Mouse (Mus musculus) kidney, adult 18-20 months (tissue): ENCODE data around the gene Hdac6.
A peak's percentile ranks its signal among the peaks of the same experiment; 100 is the strongest.
"Not testable (repeated sequence)": the region's sequence is repeated elsewhere in the genome, so short reads cannot be mapped to it uniquely, and the experiment has no call there.

Source experiments
- DNase-seq: peaks from one replicate; pipeline ENCODE4 v3.0.0; 2021

Hdac6 gene

GRCm38 (mm10) chrX:7919601-7920383, 27.9 kb downstream of the Hdac6 start, which contains the start of gene Pcsk1n:
Gene Pcsk1n, plus strand, starts transcription at chrX:7919822.
- DNase-seq = no peak

GRCm38 (mm10) chrX:7917960-7918359, 29.7 kb downstream of the Hdac6 start:
- DNase-seq = not testable (repeated sequence)

DNA sequence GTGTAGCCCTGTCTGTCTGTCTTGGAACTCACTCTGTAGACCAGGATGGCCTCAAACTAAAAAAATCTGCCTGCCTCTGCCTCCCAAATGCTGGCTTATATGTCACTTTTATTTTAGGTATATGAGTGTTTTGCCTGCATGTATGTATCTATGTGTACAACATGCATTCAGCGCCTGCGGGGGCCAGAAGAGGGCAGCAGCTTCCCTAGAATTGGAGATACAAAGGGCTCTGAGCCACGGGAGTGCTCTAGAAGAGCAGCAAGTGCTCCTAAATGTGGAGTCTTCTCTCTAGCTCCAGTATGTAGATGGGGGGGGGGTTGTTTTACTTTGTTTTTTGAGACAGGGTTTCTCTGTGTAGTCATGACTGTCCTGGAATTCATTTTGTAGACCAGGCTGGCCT, 32.0 kb downstream of the Hdac6 start:
- DNase-seq = peak; percentile 57

DNA sequence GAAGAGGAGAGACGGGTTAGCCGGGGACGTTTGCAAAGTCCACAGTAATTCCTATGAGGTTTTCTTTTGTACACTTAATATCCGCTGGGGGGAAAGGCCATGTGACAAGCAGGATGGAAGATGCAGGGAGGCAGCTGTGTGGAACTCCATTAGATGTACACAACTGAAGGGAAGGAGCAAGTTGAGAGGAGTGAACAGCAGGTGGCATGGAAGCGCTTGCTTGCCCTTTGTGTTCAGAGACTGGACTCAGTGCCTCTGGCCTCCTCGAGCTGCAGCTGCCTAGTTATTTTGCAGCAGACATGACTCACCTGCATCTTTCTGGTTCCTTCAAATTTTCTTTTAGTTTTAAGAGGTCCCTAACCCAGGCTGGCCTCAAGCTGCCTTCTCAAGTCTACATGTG, 37.2 kb downstream of the Hdac6 start:
- DNase-seq = peak; percentile 6

GRCm38 (mm10) chrX:7909242-7909641, 38.4 kb downstream of the Hdac6 start, which contains the start of gene Gm10490:
Gene Gm10490, plus strand, starts transcription at chrX:7909542.
- DNase-seq = not testable (repeated sequence)

- DNase-seq = no peak
Measured at GRCm38 (mm10) chrX:7907735-7908134, 40.0 kb downstream of the Hdac6 start, which contains the start of gene Gm10491. Gene Gm10491, minus strand, starts transcription at chrX:7907835.

GRCm38 (mm10) chrX:7904441-7904840, 43.2 kb downstream of the Hdac6 start:
- no peak for DNase-seq

- peak; percentile 87 for DNase-seq
Measured at GRCm38 (mm10) chrX:7898880-7899874, 48.5 kb downstream of the Hdac6 start, which contains the start of the genes Pqbp1 and Timm17b. Gene Pqbp1, minus strand, starts transcription at chrX:7899269. Gene Timm17b, plus strand, starts transcription at chrX:7899357.

- no peak for DNase-seq
Measured at GRCm38 (mm10) chrX:7898211-7898610, 49.5 kb downstream of the Hdac6 start.

DNA sequence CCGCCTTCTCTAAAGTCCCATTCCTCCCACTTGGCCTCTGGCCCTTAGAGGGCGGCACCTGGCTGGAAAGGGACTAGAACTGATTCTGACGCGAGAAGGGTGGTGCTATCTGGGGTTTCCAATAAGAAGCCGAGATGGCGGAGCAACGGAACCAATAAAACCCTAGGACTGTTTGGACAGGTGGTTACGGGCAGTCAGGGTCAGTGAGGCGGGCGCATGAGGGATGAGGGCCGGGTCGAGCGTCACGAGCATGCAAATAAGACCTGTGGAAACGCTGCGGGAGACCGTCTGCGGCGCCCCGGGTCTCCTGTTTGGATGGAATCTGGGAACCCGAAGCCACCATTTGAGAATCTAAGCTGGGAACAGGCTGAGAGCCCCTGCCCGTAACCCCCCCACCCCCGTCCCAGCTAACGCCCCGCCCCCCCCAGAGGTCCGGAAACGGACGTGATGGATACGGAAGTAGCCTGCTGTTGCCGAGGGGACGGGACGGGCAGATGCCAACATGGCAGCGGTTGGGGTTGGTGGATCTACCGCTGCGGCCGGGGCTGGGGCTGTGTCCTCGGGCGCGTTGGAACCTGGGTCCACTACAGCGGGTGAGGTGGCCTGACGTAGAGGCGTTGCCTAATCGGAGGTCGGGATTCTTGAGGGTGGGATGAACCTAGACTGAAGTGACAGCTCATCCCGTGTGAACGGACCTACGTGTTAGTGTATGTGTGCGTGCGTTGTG, 63.7 kb downstream of the Hdac6 start, which contains the start of gene Slc35a2:
Slc35a2 (plus strand) TSS at position 188 of the 727 bp plus-strand sequence.
- DNase-seq = peak; percentile 86
